Mouse (Mus musculus) cerebral cortex, adult 2 months (tissue): Measurements from ENCODE around the gene Phb2.

Experiments used
- WGBS: fragments of 180-500 bp; shearing (Covaris S2); methylation state at CpG from one replicate; pipeline ENCODE4 v1.1.7; 2018; 5-methylcytosine and 5-hydroxymethylcytosine counted together

Gene Phb2

GRCm38 (mm10) chr6:124746296-124746605, 34.1 kb downstream of the Phb2 start:
- WGBS: 12% methylated on average over 8 of the region's 8 CpGs

- 72% methylated on average over 7 of the region's 7 CpGs for WGBS
Measured at GRCm38 (mm10) chr6:124746654-124747632, 34.8 kb downstream of the Phb2 start.

GRCm38 (mm10) chr6:124750405-124750804, 38.3 kb downstream of the Phb2 start:
- 69% methylated on average over 8 of the region's 8 CpGs for WGBS

GRCm38 (mm10) chr6:124753861-124754260, 41.7 kb downstream of the Phb2 start:
- WGBS: 82% methylated on average over 2 of the region's 2 CpGs

- 10% methylated on average over 3 of the region's 3 CpGs for WGBS
Measured at GRCm38 (mm10) chr6:124755306-124755705, 43.2 kb downstream of the Phb2 start.

- 1% methylated on average over 77 of the region's 100 CpGs for WGBS
Measured at GRCm38 (mm10) chr6:124755831-124756595, 43.9 kb downstream of the Phb2 start, which contains the start of the genes Gm45234 and Atn1. Gene Gm45234, minus strand, starts transcription at chr6:124756021. Gene Atn1, minus strand, starts transcription at chr6:124756524.

GRCm38 (mm10) chr6:124756652-124757350, 44.7 kb downstream of the Phb2 start:
- under 1% methylated on average over 51 of the region's 54 CpGs for WGBS

GRCm38 (mm10) chr6:124757351-124757880, 45.3 kb downstream of the Phb2 start:
- 11% methylated on average over 5 of the region's 5 CpGs for WGBS

GRCm38 (mm10) chr6:124757909-124758848, 46.0 kb downstream of the Phb2 start:
- 18% methylated on average over 5 of the region's 5 CpGs for WGBS

GRCm38 (mm10) chr6:124758849-124759232, 46.7 kb downstream of the Phb2 start:
- WGBS: 59% methylated on average over 2 of the region's 2 CpGs

- whole genome bisulfite sequencing: 4% methylated on average over 5 of the region's 5 CpGs
Measured at GRCm38 (mm10) chr6:124759259-124759658, 47.1 kb downstream of the Phb2 start.

GRCm38 (mm10) chr6:124765951-124766350, 53.8 kb downstream of the Phb2 start:
- 88% methylated on average over 7 of the region's 7 CpGs for WGBS
